Mouse (Mus musculus) forebrain, embryonic 11.5 days (tissue): Measurements from ENCODE around the gene Ryr1. TPM values are rescaled to one million over a fixed set of nuclear protein-coding genes. Genes with fewer than 3 reads are reported as not detected.

Source experiments
- ATAC-seq: fragments of 200-750 bp; cut with Nextera tagmentation; replicated peaks from 2 replicates; pipeline ENCODE4 v1.8.0; 2017; ENCODE audit warnings: moderate TSS enrichment; ENCODE audit not compliant: low FRiP score
- DNase-seq: peaks from one replicate; pipeline ENCODE4 v3.0.0-alpha.2; 2017; ENCODE audit warnings: low spot score
- H3K27ac ChIP-seq: fragments of 300-500 bp; sonication (generic); 2 replicates; pipeline ENCODE4 v1.5.1; 2014; ENCODE audit warnings: low read depth, low read length
- H3K27me3 ChIP-seq: fragments of 300-500 bp; sonication (generic); 2 replicates; pipeline ENCODE4 v1.6.1; 2014; ENCODE audit warnings: mild to moderate bottlenecking, low read length, mixed read lengths; ENCODE audit not compliant: control insufficient read depth, insufficient read depth
- H3K36me3 ChIP-seq: fragments of 300-500 bp; sonication (generic); 2 replicates; pipeline ENCODE4 v1.6.1; 2014; ENCODE audit warnings: mild to moderate bottlenecking, low read length, moderate library complexity, mixed read lengths; ENCODE audit not compliant: control insufficient read depth, insufficient read depth
- H3K4me1 ChIP-seq: fragments of 300-500 bp; sonication (generic); replicated peaks from 2 replicates; pipeline ENCODE4 v1.6.1; 2014; ENCODE audit warnings: low read length, mixed read lengths; ENCODE audit not compliant: control insufficient read depth, insufficient read depth
- H3K4me2 ChIP-seq: fragments of 300-500 bp; sonication (generic); 2 replicates; pipeline ENCODE4 v1.6.1; 2014; ENCODE audit warnings: low read depth, mild to moderate bottlenecking, low read length, moderate library complexity, mixed read lengths; ENCODE audit not compliant: severe bottlenecking
- H3K4me3 ChIP-seq: fragments of 300-500 bp; sonication (generic); 2 replicates; pipeline ENCODE4 v1.5.1; 2014; ENCODE audit warnings: low read depth, low read length
- H3K9ac ChIP-seq: fragments of 300-500 bp; sonication (generic); 2 replicates; pipeline ENCODE4 v1.6.1; 2014; ENCODE audit warnings: low read length
- H3K9me3 ChIP-seq: fragments of 300-500 bp; sonication (generic); 2 replicates; pipeline ENCODE4 v1.6.1; 2016; ENCODE audit warnings: low read length, mixed read lengths; ENCODE audit not compliant: control insufficient read depth
- WGBS: fragments of 180-500 bp; shearing (Covaris S2); extraction: QIAGEN DNeasy Blood & Tissue Kit; methylation state at CpG from one replicate; pipeline ENCODE4 v1.1.7; 2014; 5-methylcytosine and 5-hydroxymethylcytosine counted together
- polyA plus RNA-seq: library from polyadenylated mRNA; unstranded; fragments of >200 nt; fragmentation: Nextera tagmentation; extraction: Ambion mirVana; gene quantifications from 2 replicates; pipeline ENCODE4 v1.2.1, GENCODE M21; 2014

Ryr1 gene
- polyA plus RNA-seq, 1 experiment from 2014 or later: 1.2 TPM

GRCm38 (mm10) chr7:28966751-28967505 lies 158.1 kb downstream of the Ryr1 start:
- no peak for ATAC-seq
- 69% methylated on average over 4 of the region's 4 CpGs for WGBS
- no peak overlapping the region for H3K4me2 ChIP-seq
- H3K27ac ChIP-seq: no peak overlapping the region
- no peak overlapping the region for H3K4me3 ChIP-seq
- H3K36me3 ChIP-seq: no peaks in the 10 kb centered on the region
- no peak for DNase-seq
- no peaks in the 10 kb centered on the region for H3K4me1 ChIP-seq
- no peaks in the 10 kb centered on the region for H3K27me3 ChIP-seq
- no peak overlapping the region for H3K9ac ChIP-seq
- H3K9me3 ChIP-seq: no peaks in the 10 kb centered on the region

DNA sequence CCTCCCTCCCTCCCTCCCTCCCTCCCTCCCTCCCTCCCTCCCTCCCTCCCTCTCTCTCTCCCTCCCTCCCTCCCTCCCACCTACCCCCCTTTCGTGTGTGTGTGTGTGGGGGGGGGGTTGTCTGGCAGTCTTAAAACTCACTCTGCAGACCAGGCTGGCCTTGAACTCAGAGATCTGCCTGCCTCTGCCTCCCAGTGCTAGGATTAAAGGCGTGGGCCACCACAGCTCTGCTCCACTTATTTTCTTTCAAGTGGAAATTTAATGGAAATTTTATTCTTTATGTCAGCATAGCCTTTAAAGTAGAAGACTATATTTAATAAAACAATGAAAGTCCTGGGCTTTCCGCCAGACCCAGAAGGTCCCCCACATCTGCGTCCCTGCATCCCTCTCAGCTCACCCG lies 158.8 kb downstream of the Ryr1 start:
- DNase-seq (no peak), ATAC-seq (no peak)
- no peaks in the 10 kb centered on the region for H3K27me3 ChIP-seq
- H3K36me3 ChIP-seq: no peaks in the 10 kb centered on the region
- 81% methylated on average over 4 of the region's 5 CpGs for WGBS
- H3K4me2 ChIP-seq: no peak overlapping the region
- H3K4me1 ChIP-seq: no peaks in the 10 kb centered on the region
- no peak overlapping the region for H3K9ac ChIP-seq
- H3K27ac ChIP-seq: no peak overlapping the region
- no peak overlapping the region for H3K4me3 ChIP-seq
- H3K9me3 ChIP-seq: no peaks in the 10 kb centered on the region

DNA sequence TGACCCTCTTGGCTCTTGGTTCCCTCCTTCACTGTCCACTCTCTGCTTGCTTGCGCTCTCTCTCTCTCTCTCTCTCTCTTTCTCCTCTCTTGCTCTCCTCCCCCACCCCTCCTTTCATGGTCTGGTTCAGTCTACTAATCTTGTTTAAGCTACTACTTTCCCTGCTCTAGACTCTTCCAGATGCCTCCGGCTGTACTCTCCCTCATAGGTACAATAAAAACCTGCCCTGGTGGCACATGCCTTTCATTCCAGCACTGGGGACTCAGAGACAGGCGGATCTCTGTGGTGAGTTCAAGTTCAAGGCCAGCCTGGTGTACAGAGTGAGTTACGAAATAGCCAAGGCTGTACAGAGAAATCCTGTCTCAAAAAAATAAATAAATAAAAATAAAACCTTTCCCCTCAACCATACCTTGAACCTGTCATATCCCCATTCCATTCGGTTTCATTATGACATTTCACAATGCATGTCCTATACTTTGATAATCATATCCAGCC lies 159.6 kb downstream of the Ryr1 start:
- Histone ChIP-seq H3K4me2 (no peak overlapping the region), H3K27ac (no peak overlapping the region), H3K9ac (no peak overlapping the region), H3K27me3 (no peaks in the 10 kb centered on the region), H3K4me3 (no peak overlapping the region), H3K9me3 (no peaks in the 10 kb centered on the region), H3K36me3 (no peaks in the 10 kb centered on the region), H3K4me1 (peaks cover 6% of the 10 kb centered on the region)
- ATAC-seq (no peak), DNase-seq (no peak)
- 79% methylated on average over 5 of the region's 5 CpGs for WGBS

- Histone ChIP-seq H3K9me3 (no peaks in the 10 kb centered on the region), H3K27me3 (no peaks in the 10 kb centered on the region), H3K4me2 (no peak overlapping the region), H3K36me3 (no peaks in the 10 kb centered on the region), H3K4me1 (peaks cover 21% of the 10 kb centered on the region), H3K27ac (no peak overlapping the region), H3K9ac (no peak overlapping the region), H3K4me3 (no peak overlapping the region)
- no peak for DNase-seq
- WGBS: 75% methylated on average over 3 of the region's 3 CpGs
- ATAC-seq: no peak
These were observed 161.5 kb downstream of the Ryr1 start for GRCm38 (mm10) chr7:28963399-28963923.

GRCm38 (mm10) chr7:28961927-28962670 lies 162.9 kb downstream of the Ryr1 start, which contains the start of gene Actn4:
Actn4 (minus strand) TSS chr7:28962340.
- Histone ChIP-seq H3K4me3 (peak within 1 kb of the TSS; percentile 88), H3K9ac (peak within 1 kb of the TSS; percentile 82), H3K27me3 (no peaks in the 10 kb centered on the region), H3K36me3 (no peaks in the 10 kb centered on the region), H3K4me2 (peak within 1 kb of the TSS; percentile 54), H3K27ac (peak within 1 kb of the TSS; percentile 63), H3K4me1 (peaks cover 21% of the 10 kb centered on the region), H3K9me3 (no peaks in the 10 kb centered on the region)
- ATAC-seq (peak; percentile 91), DNase-seq (peak; percentile 100)
- WGBS: 1% methylated on average over 76 of the region's 76 CpGs

- DNase-seq: no peak
- Histone ChIP-seq H3K27ac (peak overlapping the region; percentile 63), H3K27me3 (no peaks in the 10 kb centered on the region), H3K9ac (peak overlapping the region; percentile 82), H3K36me3 (no peaks in the 10 kb centered on the region), H3K9me3 (no peaks in the 10 kb centered on the region), H3K4me1 (peaks cover 21% of the 10 kb centered on the region), H3K4me2 (peak overlapping the region; percentile 54), H3K4me3 (peak overlapping the region; percentile 88)
- ATAC-seq: peak; percentile 6; the same call in 1 of the 2 replicates
- 0% methylated on average over 7 of the region's 7 CpGs for WGBS
These were observed 163.4 kb downstream of the Ryr1 start for GRCm38 (mm10) chr7:28961584-28961926.

GRCm38 (mm10) chr7:28960354-28961046 lies 164.5 kb downstream of the Ryr1 start:
- peak overlapping the region; percentile 88 for H3K4me3 ChIP-seq
- no peak overlapping the region for H3K27ac ChIP-seq
- no peaks in the 10 kb centered on the region for H3K9me3 ChIP-seq
- peak overlapping the region; percentile 82 for H3K9ac ChIP-seq
- peak overlapping the region; percentile 54 for H3K4me2 ChIP-seq
- no peaks in the 10 kb centered on the region for H3K27me3 ChIP-seq
- ATAC-seq (no peak), DNase-seq (no peak)
- peaks cover 22% of the 10 kb centered on the region for H3K4me1 ChIP-seq
- 43% methylated on average over 9 of the region's 9 CpGs for WGBS
- no peaks in the 10 kb centered on the region for H3K36me3 ChIP-seq

GRCm38 (mm10) chr7:28959505-28960045 lies 165.4 kb downstream of the Ryr1 start:
- Histone ChIP-seq H3K36me3 (no peaks in the 10 kb centered on the region), H3K9ac (peak overlapping the region; percentile 82; the same call in 1 of the 2 replicates), H3K4me2 (peak overlapping the region; percentile 54), H3K4me1 (peaks cover 22% of the 10 kb centered on the region), H3K4me3 (no peak overlapping the region), H3K9me3 (no peaks in the 10 kb centered on the region), H3K27ac (no peak overlapping the region), H3K27me3 (no peaks in the 10 kb centered on the region)
- DNase-seq (no peak), ATAC-seq (no peak)
- WGBS: 49% methylated on average over 6 of the region's 6 CpGs
